Mouse (Mus musculus) CH12.LX (cell line): ENCODE measurements around the gene Kndc1. TPM values are rescaled to one million over a fixed set of nuclear protein-coding genes. Genes with fewer than 3 reads are reported as not detected.

ENCODE experiments used
- DNase-seq: peaks from one replicate; pipeline ENCODE4 v3.0.0-alpha.2; 2013; ENCODE audit errors: extremely low read depth
- H3K27ac ChIP-seq: 2 replicates; pipeline ENCODE4 v1.5.1; 2012; ENCODE audit warnings: low read depth, mild to moderate bottlenecking, control low read depth, moderate library complexity; ENCODE audit not compliant: insufficient read depth
- H3K27me3 ChIP-seq: replicated peaks from 2 replicates; pipeline ENCODE3; 2012; ENCODE audit warnings: inconsistent platforms
- H3K36me3 ChIP-seq, 2 experiments: replicated peaks in 1 of 2; 2 replicates each; pipeline versions ENCODE3 to v1.6.1; 2012; ENCODE audit warnings: inconsistent platforms in 1 of 2, low read length in 1 of 2, mild to moderate bottlenecking in 1 of 2, mixed read lengths in 1 of 2, moderate library complexity in 1 of 2; ENCODE audit not compliant: control insufficient read depth in 1 of 2, insufficient read depth in 1 of 2
- H3K4me1 ChIP-seq, 2 experiments: 2 replicates each; pipeline ENCODE4 v1.6.1; 2012; ENCODE audit warnings: inconsistent platforms in 1 of 2, moderate library complexity in 1 of 2; ENCODE audit not compliant: insufficient read depth in 2 of 2, control insufficient read depth in 1 of 2
- H3K4me2 ChIP-seq: 2 replicates; pipeline ENCODE4 v1.6.1; 2012; ENCODE audit warnings: low read depth, mild to moderate bottlenecking, control low read depth; ENCODE audit not compliant: poor library complexity, insufficient read depth, severe bottlenecking
- H3K4me3 ChIP-seq, 3 experiments: fragments of 150-350 bp in 1 of 3; sonication (generic) in 1 of 3; replicated peaks in 1 of 3; 2 replicates each; pipeline versions ENCODE3 to v1.5.1; 2011 to 2012; ENCODE audit warnings: low read depth in 2 of 3, low read length in 2 of 3, mild to moderate bottlenecking in 2 of 3, moderate library complexity in 2 of 3, control low read depth in 1 of 3, improper control_type of control experiment in 1 of 3, inconsistent platforms in 1 of 3, mixed read lengths in 1 of 3; ENCODE audit not compliant: poor library complexity in 1 of 3
- H3K79me2 ChIP-seq: replicated peaks from 2 replicates; pipeline ENCODE4 v1.6.1; 2012; ENCODE audit warnings: mild to moderate bottlenecking, moderate library complexity; ENCODE audit not compliant: control insufficient read depth, poor library complexity, insufficient read depth, severe bottlenecking; ENCODE audit errors: extremely low read depth
- H3K9ac ChIP-seq: 2 replicates; pipeline ENCODE4 v1.6.1; 2012; ENCODE audit warnings: low read depth, mild to moderate bottlenecking, control low read depth, moderate library complexity; ENCODE audit not compliant: insufficient read depth
- H3K9me3 ChIP-seq: replicated peaks from 2 replicates; pipeline ENCODE3; 2012; ENCODE audit warnings: low read length, inconsistent platforms, mixed read lengths
- BHLHE40 ChIP-seq: IDR thresholded peaks from 2 replicates; pipeline ENCODE4 v1.6.1; 2011; ENCODE audit warnings: mild to moderate bottlenecking, low read depth, low read length, improper control_type of control experiment
- CHD1 ChIP-seq: IDR thresholded peaks from 2 replicates; pipeline ENCODE4 v1.6.1; 2012; ENCODE audit warnings: low read depth, low read length, improper control_type of control experiment, inconsistent platforms
- CTCF ChIP-seq, 2 experiments: IDR thresholded peaks in 1 of 2; conservative IDR thresholded peaks in 1 of 2; 2 replicates each; pipeline ENCODE4 v1.5.1; 2011 to 2012; ENCODE audit warnings: low read depth in 2 of 2, low read length in 2 of 2, improper control_type of control experiment in 1 of 2, inconsistent platforms in 1 of 2, mild to moderate bottlenecking in 1 of 2, moderate library complexity in 1 of 2
- E2F4 ChIP-seq: IDR thresholded peaks from 2 replicates; pipeline ENCODE4 v1.6.1; 2011; ENCODE audit warnings: low read depth, low read length, improper control_type of control experiment; ENCODE audit not compliant: insufficient replicate concordance
- ETS1 ChIP-seq: conservative IDR thresholded peaks from 2 replicates; pipeline ENCODE4 v1.6.1; 2012; ENCODE audit warnings: low read depth, mild to moderate bottlenecking, inconsistent platforms, low read length, improper control_type of control experiment, moderate library complexity
- IRF4 ChIP-seq: IDR thresholded peaks from 2 replicates; pipeline ENCODE4 v1.6.1; 2014; ENCODE audit warnings: low read depth, mild to moderate bottlenecking, inconsistent platforms, low read length, improper control_type of control experiment
- JUN ChIP-seq: IDR thresholded peaks from 2 replicates; pipeline ENCODE4 v1.6.1; 2011; ENCODE audit warnings: low read depth, mild to moderate bottlenecking, low read length, improper control_type of control experiment, moderate library complexity; ENCODE audit not compliant: insufficient read depth
- KAT2A ChIP-seq: IDR thresholded peaks from 2 replicates; pipeline ENCODE4 v1.6.1; 2012; ENCODE audit warnings: low read length, improper control_type of control experiment, inconsistent platforms; ENCODE audit not compliant: insufficient replicate concordance
- MAFK ChIP-seq: IDR thresholded peaks from 2 replicates; pipeline ENCODE4 v1.6.1; 2011; ENCODE audit warnings: low read length, improper control_type of control experiment; ENCODE audit not compliant: insufficient replicate concordance
- MAX ChIP-seq: IDR thresholded peaks from 2 replicates; pipeline ENCODE4 v1.6.1; 2011; ENCODE audit warnings: low read length, improper control_type of control experiment
- MAZ ChIP-seq: IDR thresholded peaks from 2 replicates; pipeline ENCODE4 v1.6.1; 2012; ENCODE audit warnings: low read depth, mild to moderate bottlenecking, inconsistent platforms, low read length, improper control_type of control experiment, moderate library complexity
- MEF2A ChIP-seq: IDR thresholded peaks from 2 replicates; pipeline ENCODE4 v1.6.1; 2014; ENCODE audit warnings: low read depth, mild to moderate bottlenecking, inconsistent platforms, low read length, improper control_type of control experiment, borderline replicate concordance
- MYC ChIP-seq: IDR thresholded peaks from 2 replicates; pipeline ENCODE4 v1.6.1; 2011; ENCODE audit warnings: low read depth, mild to moderate bottlenecking, improper control_type of control experiment, low read length
- NELFE ChIP-seq: IDR thresholded peaks from 2 replicates; pipeline ENCODE4 v1.6.1; 2011; ENCODE audit warnings: low read depth, low read length, improper control_type of control experiment
- PAX5 ChIP-seq: IDR thresholded peaks from 2 replicates; pipeline ENCODE4 v1.6.1; 2012; ENCODE audit warnings: low read length, inconsistent platforms, mixed read lengths
- POLR2AphosphoS2 ChIP-seq: IDR thresholded peaks from 2 replicates; pipeline ENCODE4 v1.6.1; 2011; ENCODE audit warnings: low read depth, low read length, improper control_type of control experiment
- RAD21 ChIP-seq: IDR thresholded peaks from 2 replicates; pipeline ENCODE4 v1.6.1; 2011; ENCODE audit warnings: low read depth, mild to moderate bottlenecking, low read length, improper control_type of control experiment, moderate library complexity
- RCOR1 ChIP-seq: conservative IDR thresholded peaks from 2 replicates; pipeline ENCODE4 v1.6.1; 2012; ENCODE audit warnings: low read depth, mild to moderate bottlenecking, inconsistent platforms, low read length, improper control_type of control experiment
- SMC3 ChIP-seq: IDR thresholded peaks from 2 replicates; pipeline ENCODE4 v1.6.1; 2011; ENCODE audit warnings: low read depth, low read length, improper control_type of control experiment
- USF1 ChIP-seq: IDR thresholded peaks from 2 replicates; pipeline ENCODE4 v1.6.1; 2014; ENCODE audit warnings: low read depth, mild to moderate bottlenecking, inconsistent platforms, low read length, improper control_type of control experiment
- ZC3H11A ChIP-seq: IDR thresholded peaks from 2 replicates; pipeline ENCODE4 v1.6.1; 2012; ENCODE audit warnings: low read depth, mild to moderate bottlenecking, inconsistent platforms, low read length, improper control_type of control experiment
- ZKSCAN1 ChIP-seq: IDR thresholded peaks from 2 replicates; pipeline ENCODE4 v1.6.1; 2012; ENCODE audit warnings: low read depth, inconsistent platforms, low read length, improper control_type of control experiment, borderline replicate concordance
- ZMIZ1 ChIP-seq: IDR thresholded peaks from 2 replicates; pipeline ENCODE4 v1.6.1; 2012; ENCODE audit warnings: low read depth, mild to moderate bottlenecking, inconsistent platforms, low read length, improper control_type of control experiment
- ZNF384 ChIP-seq: IDR thresholded peaks from 2 replicates; pipeline ENCODE4 v1.6.1; 2012; ENCODE audit warnings: low read depth, low read length, improper control_type of control experiment, inconsistent platforms
- dilution Hi-C: fragments of 300-500 bp; cut with MboI; formaldehyde crosslinking; loops from 2 replicates; pipeline ENCODE4 v1.14.3; 2020; ENCODE audit warnings: low sequenced_read_pairs; ENCODE audit not compliant: extremely low pct_unique_long_range_greater_than_20kb, extremely low pct_ligation_motif_present
- in situ Hi-C: fragments of 300-500 bp; cut with MboI; formaldehyde crosslinking; loops from 3 replicates; pipeline ENCODE4 v1.14.3; 2019; ENCODE audit warnings: low sequenced_read_pairs, low pct_ligation_motif_present, low pct_unique_long_range_greater_than_20kb, mixed read lengths
- polyA plus RNA-seq: library from polyadenylated mRNA; unstranded; fragments of >175 nt; gene quantifications from 2 replicates; pipeline ENCODE4 v1.2.1, GENCODE M21; 2012; ENCODE audit warnings: low read depth; ENCODE audit not compliant: insufficient read length
- total RNA-seq, 2 experiments: library from RNA; depleted of rRNA; stranded (reverse); fragments of 300-350 nt in 1 of 2; fragments of >200 nt in 1 of 2; gene quantifications; 2 replicates each; pipeline ENCODE4 v1.2.3; 2012 to 2014

The Kndc1 gene
- total and polyA plus RNA-seq, 3 experiments, result 2.3 to 5.0 (median 4.0) TPM

DNA sequence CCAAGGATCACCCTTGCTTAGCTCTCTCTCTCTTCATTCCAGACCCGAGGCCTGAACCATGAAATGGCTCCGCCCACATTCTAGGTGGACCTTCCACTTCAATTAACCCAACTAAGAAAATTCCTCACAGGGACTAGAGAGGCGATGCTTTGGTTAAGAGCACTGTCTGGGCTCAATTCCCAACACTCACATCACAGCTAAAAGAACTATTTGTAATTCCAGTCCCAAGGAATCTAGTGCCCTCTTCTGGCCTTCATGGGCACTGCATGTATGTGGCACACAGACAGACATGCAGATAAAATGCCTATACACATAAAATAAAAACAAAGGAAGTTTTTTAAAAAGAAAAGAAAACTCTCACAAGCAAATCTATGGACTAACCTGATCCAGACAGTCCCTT, 33.1 kb upstream of the Kndc1 start:
- Histone ChIP-seq H3K9me3 (no peaks in the 10 kb centered on the region), H3K36me3 (no peaks in the 10 kb centered on the region), H3K4me2 (no peak overlapping the region), H3K4me3 (no peak overlapping the region), H3K79me2 (no peaks in the 10 kb centered on the region), H3K4me1 (peaks cover 0 to 3% of the 10 kb centered on the region in 2 experiments; a peak in 2 of 4 replicates), H3K27ac (no peak overlapping the region), H3K27me3 (peaks cover 9% of the 10 kb centered on the region), H3K9ac (no peak overlapping the region)
- in situ Hi-C loops (no loop called here), dilution Hi-C loops (no loop called here)
- peak; percentile 73 for DNase-seq
- TF ChIP-seq CTCF (conservative IDR thresholded peaks at IDR 0.05 in 1 of 2, IDR thresholded peaks at IDR 0.05 in 1 of 2; ENCODE audit: low read depth in 2 of 2, low read length in 2 of 2), result peak; percentile 89 to 95
- no peak for TF ChIP-seq USF1
- TF ChIP-seq ZC3H11A, result peak; percentile 95
- no peak for TF ChIP-seq MEF2A
- no peak for TF ChIP-seq MAX
- no peak for TF ChIP-seq PAX5
- peak; percentile 67 for TF ChIP-seq ZNF384
- TF ChIP-seq SMC3, result peak; percentile 96
- peak; percentile 92 for TF ChIP-seq RAD21
- TF ChIP-seq, all 38 proteins: peak for 5

DNA sequence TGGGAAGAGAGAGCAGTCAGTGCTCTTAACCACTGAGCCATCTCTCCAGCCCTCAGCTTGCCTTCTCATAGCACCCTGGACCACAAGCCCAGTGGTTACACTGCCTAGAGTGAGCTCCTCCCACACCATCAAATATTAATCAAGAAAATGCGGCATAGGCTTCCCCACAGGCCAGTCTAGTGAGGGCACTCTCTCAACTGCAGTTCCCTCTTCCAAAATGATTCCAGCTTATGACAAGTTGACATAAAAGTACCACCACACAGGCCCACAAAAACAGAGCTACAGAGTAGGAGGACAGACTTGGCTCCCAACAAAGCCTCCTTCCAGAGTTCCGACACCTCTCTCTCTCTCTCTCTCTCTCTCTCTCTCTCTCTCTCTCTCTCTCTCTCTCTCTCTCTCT, 31.4 kb upstream of the Kndc1 start:
- TF ChIP-seq USF1, result no peak
- TF ChIP-seq CTCF (conservative IDR thresholded peaks at IDR 0.05 in 1 of 2, IDR thresholded peaks at IDR 0.05 in 1 of 2; ENCODE audit: low read depth in 2 of 2, low read length in 2 of 2), result no peak
- TF ChIP-seq PAX5, result no peak
- TF ChIP-seq RCOR1, result no peak

DNA sequence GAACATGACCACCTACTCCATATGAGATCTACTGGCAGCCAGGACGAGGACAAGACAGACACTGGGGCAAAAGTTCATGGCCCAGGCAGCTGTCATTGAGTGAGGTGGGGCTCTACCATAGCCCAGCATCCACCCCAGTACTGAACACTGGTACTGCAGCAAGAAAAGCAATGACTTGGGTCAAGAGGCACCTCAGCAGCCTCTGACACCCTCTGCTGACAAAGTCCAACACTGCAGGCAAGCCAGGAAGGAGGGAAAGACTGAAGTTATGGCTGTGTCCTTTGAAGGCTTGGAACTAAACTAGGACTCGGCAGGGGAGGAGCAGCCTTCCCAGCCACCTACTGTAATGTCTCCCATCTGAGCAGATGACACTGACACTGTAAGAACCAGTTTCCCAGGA, 30.2 kb upstream of the Kndc1 start:
- Histone ChIP-seq H3K27me3 (peaks cover 18% of the 10 kb centered on the region), H3K4me1 (peaks cover 0 to 3% of the 10 kb centered on the region in 2 experiments; a peak in 3 of 4 replicates), H3K9ac (no peak overlapping the region), H3K4me3 (no peak overlapping the region), H3K36me3 (no peaks in the 10 kb centered on the region), H3K9me3 (no peaks in the 10 kb centered on the region), H3K79me2 (no peaks in the 10 kb centered on the region), H3K27ac (no peak overlapping the region), H3K4me2 (no peak overlapping the region)
- in situ Hi-C loops (no loop called here), dilution Hi-C loops (no loop called here)
- peak; percentile 49 for DNase-seq
- TF ChIP-seq CTCF (conservative IDR thresholded peaks at IDR 0.05 in 1 of 2, IDR thresholded peaks at IDR 0.05 in 1 of 2; ENCODE audit: low read depth in 2 of 2, low read length in 2 of 2), result peak; percentile 49 to 88
- no peak for TF ChIP-seq RCOR1
- TF ChIP-seq ZC3H11A, result peak; percentile 89
- peak; percentile 34; the same call in 1 of the 2 replicates for TF ChIP-seq NELFE
- no peak for TF ChIP-seq ETS1
- TF ChIP-seq POLR2AphosphoS2, result no peak
- TF ChIP-seq KAT2A, result no peak
- TF ChIP-seq MEF2A, result no peak
- no peak for TF ChIP-seq MAZ
- no peak for TF ChIP-seq CHD1
- no peak for TF ChIP-seq MAFK
- TF ChIP-seq IRF4, result peak; percentile 19; the same call in 1 of the 2 replicates
- no peak for TF ChIP-seq BHLHE40
- TF ChIP-seq MYC, result no peak
- TF ChIP-seq JUN, result no peak
- no peak for TF ChIP-seq ZMIZ1
- no peak for TF ChIP-seq ZKSCAN1
- peak; percentile 62 for TF ChIP-seq ZNF384
- TF ChIP-seq E2F4, result no peak

More for the DNA sequence above, 31.4 kb upstream of the Kndc1 start:
- peaks cover 0 to 3% of the 10 kb centered on the region in 2 experiments; a peak in 3 of 4 replicates for H3K4me1 ChIP-seq
- no peak overlapping the region for H3K27ac ChIP-seq
- peaks cover 14% of the 10 kb centered on the region for H3K27me3 ChIP-seq
- dilution Hi-C loops, result no loop called here
- H3K4me3 ChIP-seq, result no peak overlapping the region
- no peaks in the 10 kb centered on the region for H3K36me3 ChIP-seq
- DNase-seq, result no peak
- no peak overlapping the region for H3K9ac ChIP-seq
- H3K9me3 ChIP-seq, result no peaks in the 10 kb centered on the region
- no peaks in the 10 kb centered on the region for H3K79me2 ChIP-seq
- H3K4me2 ChIP-seq, result no peak overlapping the region
- in situ Hi-C loops, result no loop called here
